Mouse (Mus musculus): Measurements from ENCODE around the gene Pfn2. TPM values are rescaled to one million over a fixed set of nuclear protein-coding genes. Genes with fewer than 3 reads are reported as not detected.

Pfn2 gene
- total RNA-seq (2021) (10 to 100 TPM; 38.3 to 67.6 TPM), polyA plus RNA-seq (2012; rRNA removed) (28.6 and 31.6 TPM in 2 replicates)
- long read RNA-seq, transcript Pfn2-201 (3 exons, 2,342 nt), result major isoform, 99 of 110 reads
- long read RNA-seq, partial matches to known transcripts, result 0 of 110 reads
- long read RNA-seq, other reads (novel, unspliced or antisense), result 7 of 110 reads

- peak; percentile 84 for DNase-seq
These were observed at the start of gene Pfn2 for GRCm38 (mm10) chr3:57847760-57848185. TSS of gene Pfn2 (minus strand) at chr3:57848079.

- no peak for DNase-seq
These were observed 35.1 kb upstream of the Pfn2 start for GRCm38 (mm10) chr3:57882945-57883344.

DNA sequence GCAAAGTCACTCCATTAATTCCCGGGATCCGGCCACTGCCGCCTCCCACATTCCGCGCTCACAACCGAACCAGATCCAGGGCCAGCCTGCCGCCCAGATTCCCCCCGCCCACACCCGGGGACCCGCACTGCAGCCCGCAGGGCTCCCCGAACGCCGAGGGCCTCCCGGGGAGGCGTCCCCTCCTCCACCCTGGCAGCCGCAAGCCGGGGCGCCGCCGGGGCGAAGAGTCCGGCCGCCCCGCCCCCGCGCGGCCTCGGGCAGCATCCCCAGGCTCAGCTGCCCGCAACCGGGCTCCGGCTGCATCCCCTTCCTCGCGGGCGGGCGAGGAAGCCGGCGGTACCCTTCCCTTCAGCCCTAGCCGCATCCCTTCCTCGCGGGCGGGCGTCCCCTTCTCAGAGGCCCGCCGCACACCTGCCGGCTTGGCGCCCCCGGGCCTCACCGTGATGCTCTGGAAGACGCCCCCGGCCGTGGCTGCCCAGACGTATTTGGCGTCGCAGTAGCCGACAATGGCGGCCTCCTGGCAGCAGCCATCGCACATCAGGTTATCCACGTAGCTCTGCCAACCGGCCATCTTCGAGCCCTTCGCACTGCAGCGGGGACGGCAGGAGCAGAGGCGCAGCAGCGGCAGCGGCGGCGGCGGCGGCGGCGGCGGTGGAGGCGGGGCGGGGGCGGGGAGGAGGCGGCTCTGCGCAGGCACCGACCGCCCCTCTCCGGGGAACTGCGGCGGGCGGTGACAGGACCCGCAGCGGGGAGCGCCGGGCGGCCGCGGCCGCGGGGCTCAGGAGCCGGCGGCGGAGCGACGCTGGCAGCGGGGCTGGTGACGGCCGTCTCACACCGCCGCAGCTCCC lies 743 bp downstream of the Pfn2 start:
- peak; percentile 83 for DNase-seq

GRCm38 (mm10) chr3:57846662-57846911 lies 1.3 kb downstream of the Pfn2 start:
- DNase-seq, result peak; percentile 6

DNA sequence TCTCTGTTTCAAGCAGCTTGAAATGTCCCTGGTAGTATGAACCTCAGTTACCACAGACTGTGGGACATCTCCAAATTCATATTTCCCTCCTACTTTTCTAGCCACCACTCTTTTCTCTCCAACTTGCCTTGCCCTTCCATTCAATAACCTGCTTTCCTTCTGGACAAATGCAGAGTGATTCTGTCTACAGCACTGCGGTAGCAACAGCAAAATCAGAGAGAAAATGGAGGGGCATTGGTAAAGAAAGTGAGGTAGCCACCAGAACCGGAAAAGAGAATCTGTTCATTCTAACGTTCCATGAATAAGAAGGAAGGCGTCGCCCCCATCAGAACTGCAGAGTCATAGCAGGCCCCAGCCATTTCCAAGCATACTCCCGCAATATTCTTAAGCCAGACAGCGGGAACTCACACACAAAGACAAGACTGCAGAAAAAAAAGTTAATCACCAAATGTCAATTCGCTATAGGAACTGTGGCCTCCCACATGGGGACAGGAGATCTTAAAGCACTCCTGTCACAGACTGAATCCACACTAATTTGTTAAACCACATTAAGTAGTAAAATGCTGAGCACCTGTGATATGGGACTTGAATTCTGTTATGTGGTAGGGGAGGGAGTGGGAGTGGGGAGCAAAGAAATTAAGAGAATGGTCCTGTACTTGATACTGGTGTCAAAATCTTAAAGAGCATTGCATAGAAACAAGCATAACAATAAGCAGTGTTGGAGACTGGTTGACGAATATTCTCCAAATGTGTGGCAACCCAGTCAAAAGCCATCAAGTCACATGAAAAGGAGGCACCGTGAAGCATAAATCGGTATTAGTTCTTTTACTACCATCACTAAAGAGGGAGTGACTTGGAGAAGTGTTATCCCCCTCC lies 1.9 kb downstream of the Pfn2 start:
- peak; percentile 39 for DNase-seq

- no peak for DNase-seq
These were observed 4.1 kb downstream of the Pfn2 start for GRCm38 (mm10) chr3:57843775-57844174.

GRCm38 (mm10) chr3:57836911-57837310 lies 11.0 kb downstream of the Pfn2 start:
- no peak for DNase-seq

- DNase-seq, result no peak
These were observed 14.3 kb downstream of the Pfn2 start for GRCm38 (mm10) chr3:57833585-57833984.

DNA sequence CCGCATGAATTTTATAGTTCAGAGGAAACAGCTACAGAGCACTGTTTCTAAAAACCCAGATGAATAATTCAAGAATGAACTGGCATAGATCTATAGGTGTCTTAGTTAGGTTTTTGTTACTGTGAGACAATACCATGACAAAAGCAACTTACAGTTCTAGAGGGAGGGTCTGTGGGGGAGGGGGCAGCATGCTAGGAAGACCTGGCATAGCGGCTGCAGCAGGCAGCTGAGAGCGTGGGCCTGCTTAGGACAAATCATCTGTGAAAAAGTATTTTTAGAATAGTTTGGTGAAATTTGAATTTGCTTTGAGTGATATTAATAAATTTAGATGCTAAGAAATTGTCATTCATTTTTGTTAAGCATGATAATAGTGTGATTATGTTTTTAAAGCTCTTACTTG lies 22.0 kb downstream of the Pfn2 start:
- DNase-seq, result no peak

DNA sequence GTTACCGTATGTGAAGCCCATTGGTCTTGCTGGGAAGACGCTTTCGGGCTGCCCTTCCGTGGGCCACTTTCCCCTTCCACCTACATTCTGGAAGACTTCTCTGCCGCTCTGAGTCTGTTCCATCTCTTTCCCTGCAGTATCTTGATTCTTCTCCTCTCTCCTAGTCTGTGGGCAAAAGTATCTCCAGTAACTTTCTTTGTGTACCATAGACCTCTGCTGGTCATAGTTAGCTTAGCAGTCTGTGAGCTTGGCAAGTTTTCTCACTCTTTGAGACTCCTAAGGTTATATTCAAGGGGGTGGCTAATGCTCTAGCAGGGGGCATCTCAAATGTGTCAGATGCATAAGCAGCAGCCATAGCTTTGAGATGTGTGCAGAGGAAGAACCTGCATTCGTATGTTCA lies 32.4 kb downstream of the Pfn2 start:
- DNase-seq, result no peak

DNA sequence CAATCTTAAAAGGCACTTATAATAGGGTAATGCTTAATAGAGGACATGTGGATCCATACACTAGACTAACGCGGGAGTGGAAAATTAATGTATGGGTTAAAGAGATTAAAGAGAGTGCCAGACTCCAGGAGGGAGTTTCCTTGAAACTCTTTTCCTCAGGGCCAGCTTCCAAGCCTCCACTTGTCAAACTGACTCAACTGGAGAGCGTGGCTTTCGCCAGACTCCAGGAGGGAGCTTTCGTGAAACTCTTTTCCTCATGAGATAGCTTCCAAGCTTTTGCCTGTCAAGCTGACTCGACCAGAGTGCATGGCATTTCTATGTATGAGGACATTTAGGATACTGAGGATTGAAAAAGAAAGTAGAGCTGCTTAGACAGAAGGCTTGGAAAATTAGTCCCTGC lies 52.8 kb downstream of the Pfn2 start:
- DNase-seq, result peak; percentile 26

Other genes starting within 250 kb of the Pfn2 start
- gene Commd2, start 196.4 kb downstream of the Pfn2 start, total RNA-seq (2021), result 10 to 100 TPM; 21.4 to 30.7 TPM
- gene Commd2, start 196.4 kb downstream of the Pfn2 start, polyA plus RNA-seq (2012; rRNA removed), result 7.7 and 9.6 TPM in 2 replicates
- gene Ankub1, start 155.3 kb downstream of the Pfn2 start, total RNA-seq (2021), result not detected
- not detected in 2 replicates for gene Ankub1, start 155.3 kb downstream of the Pfn2 start, polyA plus RNA-seq (2012; rRNA removed)
- gene Rnf13, start 112.0 kb downstream of the Pfn2 start, total RNA-seq (2021), result 100 to 1,000 TPM; 100 to 141 TPM
- gene Rnf13, start 112.0 kb downstream of the Pfn2 start, polyA plus RNA-seq (2012; rRNA removed), result 24.7 and 42.7 TPM in 2 replicates

Measured in adrenal gland, adult 2 months (tissue).